Mouse (Mus musculus) megakaryocyte, embryonic 14.5 days (primary cell): Measurements from ENCODE around the gene Zfp296. TPM values are rescaled to one million over a fixed set of nuclear protein-coding genes. Genes with fewer than 3 reads are reported as not detected.

Source experiments
- H3K27me3 ChIP-seq: replicated peaks from 2 replicates; pipeline ENCODE3; 2012; ENCODE audit warnings: inconsistent platforms
- H3K36me3 ChIP-seq: replicated peaks from 2 replicates; pipeline ENCODE3; 2012; ENCODE audit warnings: low read length, inconsistent platforms, mixed read lengths
- H3K4me1 ChIP-seq: 2 replicates; pipeline ENCODE4 v1.6.1; 2012; ENCODE audit warnings: inconsistent platforms
- H3K4me3 ChIP-seq: replicated peaks from 2 replicates; pipeline ENCODE3; 2012; ENCODE audit warnings: moderate library complexity, mild to moderate bottlenecking, inconsistent platforms
- H3K9me3 ChIP-seq: 2 replicates; pipeline ENCODE4 v1.6.1; 2012; ENCODE audit warnings: inconsistent platforms
- FLI1 ChIP-seq: IDR thresholded peaks from 2 replicates; pipeline ENCODE4 v1.6.1; 2012; ENCODE audit warnings: low read length, inconsistent platforms, mixed read lengths
- GATA1 ChIP-seq: IDR thresholded peaks from 3 replicates; pipeline ENCODE4 v1.6.1; 2012; ENCODE audit warnings: mixed read lengths, low read length, inconsistent platforms, borderline replicate concordance
- polyA plus RNA-seq: library from polyadenylated mRNA; stranded (reverse); fragments of >175 nt; gene quantifications from 2 replicates; pipeline ENCODE4 v1.2.3, GENCODE M21; 2012; ENCODE audit warnings: low replicate concordance; ENCODE audit not compliant: insufficient read depth

Zfp296 gene
- polyA plus RNA-seq, 1 experiment = 6.0 TPM

- Histone ChIP-seq H3K4me1 (peaks cover 96% of the 10 kb centered on the region), H3K27me3 (no peaks in the 10 kb centered on the region), H3K36me3 (peaks cover 86% of the 10 kb centered on the region), H3K9me3 (no peaks in the 10 kb centered on the region), H3K4me3 (no peak overlapping the region)
- TF ChIP-seq FLI1 (no peak), GATA1 (no peak)
Measured at GRCm38 (mm10) chr7:19549394-19549793, 27.7 kb upstream of the Zfp296 start.

GRCm38 (mm10) chr7:19551634-19552033 lies 25.5 kb upstream of the Zfp296 start:
- Histone ChIP-seq H3K4me1 (peaks cover 99% of the 10 kb centered on the region), H3K27me3 (no peaks in the 10 kb centered on the region), H3K36me3 (peaks cover 90% of the 10 kb centered on the region), H3K4me3 (peak overlapping the region; percentile 62), H3K9me3 (no peaks in the 10 kb centered on the region)
- no peak for TF ChIP-seq FLI1
- no peak for TF ChIP-seq GATA1

GRCm38 (mm10) chr7:19552443-19552842 lies 24.6 kb upstream of the Zfp296 start:
- Histone ChIP-seq H3K4me3 (peak overlapping the region; percentile 62), H3K27me3 (no peaks in the 10 kb centered on the region), H3K36me3 (peaks cover 90% of the 10 kb centered on the region), H3K9me3 (no peaks in the 10 kb centered on the region), H3K4me1 (peaks cover 99% of the 10 kb centered on the region)
- TF ChIP-seq FLI1 (no peak), GATA1 (no peak)

- Histone ChIP-seq H3K36me3 (peaks cover 90% of the 10 kb centered on the region), H3K4me3 (peak overlapping the region; percentile 64), H3K27me3 (no peaks in the 10 kb centered on the region), H3K9me3 (no peaks in the 10 kb centered on the region), H3K4me1 (peaks cover 99% of the 10 kb centered on the region)
- TF ChIP-seq GATA1 (no peak), FLI1 (no peak)
Measured at GRCm38 (mm10) chr7:19554168-19554567, 22.9 kb upstream of the Zfp296 start.

GRCm38 (mm10) chr7:19557086-19557485 lies 20.0 kb upstream of the Zfp296 start:
- Histone ChIP-seq H3K4me1 (peaks cover 91% of the 10 kb centered on the region), H3K9me3 (no peaks in the 10 kb centered on the region), H3K36me3 (peaks cover 72% of the 10 kb centered on the region), H3K27me3 (no peaks in the 10 kb centered on the region), H3K4me3 (no peak overlapping the region)
- TF ChIP-seq GATA1 = no peak
- TF ChIP-seq FLI1 = no peak

GRCm38 (mm10) chr7:19557982-19558900 lies 18.8 kb upstream of the Zfp296 start:
- Histone ChIP-seq H3K27me3 (no peaks in the 10 kb centered on the region), H3K4me3 (peak overlapping the region; percentile 82), H3K9me3 (no peaks in the 10 kb centered on the region), H3K4me1 (peaks cover 87% of the 10 kb centered on the region), H3K36me3 (peaks cover 60% of the 10 kb centered on the region)
- TF ChIP-seq FLI1 = no peak
- no peak for TF ChIP-seq GATA1

- TF ChIP-seq GATA1 (no peak), FLI1 (no peak)
- H3K27me3 ChIP-seq = no peaks in the 10 kb centered on the region
- peaks cover 59% of the 10 kb centered on the region for H3K36me3 ChIP-seq
- H3K9me3 ChIP-seq = no peaks in the 10 kb centered on the region
- H3K4me1 ChIP-seq = peaks cover 87% of the 10 kb centered on the region
- H3K4me3 ChIP-seq = peak overlapping the region; percentile 82
Measured at GRCm38 (mm10) chr7:19558965-19559364, 18.1 kb upstream of the Zfp296 start.

- TF ChIP-seq GATA1 (no peak), FLI1 (no peak)
- Histone ChIP-seq H3K36me3 (peaks cover 63% of the 10 kb centered on the region), H3K4me1 (peaks cover 85% of the 10 kb centered on the region)
Measured at GRCm38 (mm10) chr7:19560491-19561260, 16.4 kb upstream of the Zfp296 start.

GRCm38 (mm10) chr7:19561431-19561764 lies 15.7 kb upstream of the Zfp296 start:
- Histone ChIP-seq H3K4me1 (peaks cover 82% of the 10 kb centered on the region), H3K27me3 (no peaks in the 10 kb centered on the region), H3K9me3 (peaks cover 3% of the 10 kb centered on the region; the same call in 1 of the 2 replicates), H3K36me3 (peaks cover 62% of the 10 kb centered on the region), H3K4me3 (peak overlapping the region; percentile 98)
- no peak for TF ChIP-seq FLI1
- TF ChIP-seq GATA1 = no peak

More at GRCm38 (mm10) chr7:19560491-19561260, 16.4 kb upstream of the Zfp296 start:
- peak overlapping the region; percentile 98 for H3K4me3 ChIP-seq
- H3K9me3 ChIP-seq = peaks cover 3% of the 10 kb centered on the region; the same call in 1 of the 2 replicates
- H3K27me3 ChIP-seq = no peaks in the 10 kb centered on the region
